Mouse (Mus musculus): ENCODE data around the gene Trdmt1. TPM values are rescaled to one million over a fixed set of nuclear protein-coding genes. Genes with fewer than 3 reads are reported as not detected.

The Trdmt1 gene
- polyA plus RNA-seq, 1 experiment from 2014 or later: 9.3 TPM

- Histone ChIP-seq H3K4me1 (no peaks in the 10 kb centered on the region), H3K9me3 (replicated peaks) (no peaks in the 10 kb centered on the region), H3K9ac (no peak overlapping the region), H3K27ac (replicated peaks) (no peak overlapping the region), H3K4me3 (replicated peaks) (no peak overlapping the region), H3K4me2 (replicated peaks) (no peak overlapping the region), H3K36me3 (no peaks in the 10 kb centered on the region), H3K27me3 (no peaks in the 10 kb centered on the region)
- ATAC-seq (ENCODE audit: insufficient number of reproducible peaks, low FRiP score, low TSS enrichment, low read depth): no peak
- 44% methylated on average over 4 of the region's 4 CpGs for WGBS
These were observed 51.5 kb downstream of the Trdmt1 start for GRCm38 (mm10) chr2:13492927-13493326.

GRCm38 (mm10) chr2:13491734-13492133 lies 52.7 kb downstream of the Trdmt1 start, which contains the start of gene Cubn:
TSS of gene Cubn (minus strand) at chr2:13491813.
- Histone ChIP-seq H3K4me3 (replicated peaks) (no peak within 1 kb of the TSS), H3K36me3 (no peaks in the 10 kb centered on the region), H3K27me3 (no peaks in the 10 kb centered on the region), H3K27ac (replicated peaks) (no peak within 1 kb of the TSS), H3K9me3 (replicated peaks) (no peaks in the 10 kb centered on the region), H3K4me1 (no peaks in the 10 kb centered on the region), H3K4me2 (replicated peaks) (no peak within 1 kb of the TSS), H3K9ac (no peak within 1 kb of the TSS)
- no peak for ATAC-seq (ENCODE audit: insufficient number of reproducible peaks, low FRiP score, low TSS enrichment, low read depth)
- 42% methylated on average over 8 of the region's 8 CpGs for WGBS

GRCm38 (mm10) chr2:13490480-13490879 lies 54.0 kb downstream of the Trdmt1 start:
- Histone ChIP-seq H3K4me2 (replicated peaks) (no peak overlapping the region), H3K27me3 (no peaks in the 10 kb centered on the region), H3K9me3 (replicated peaks) (no peaks in the 10 kb centered on the region), H3K9ac (no peak overlapping the region), H3K36me3 (no peaks in the 10 kb centered on the region), H3K27ac (replicated peaks) (no peak overlapping the region), H3K4me1 (no peaks in the 10 kb centered on the region), H3K4me3 (replicated peaks) (no peak overlapping the region)
- ATAC-seq (ENCODE audit: insufficient number of reproducible peaks, low FRiP score, low TSS enrichment, low read depth): peak; percentile 69
- WGBS: 51% methylated on average over 2 of the region's 2 CpGs

- Histone ChIP-seq H3K4me1 (no peaks in the 10 kb centered on the region), H3K27ac (replicated peaks) (no peak overlapping the region), H3K9ac (no peak overlapping the region), H3K9me3 (replicated peaks) (no peaks in the 10 kb centered on the region), H3K27me3 (no peaks in the 10 kb centered on the region), H3K36me3 (no peaks in the 10 kb centered on the region), H3K4me2 (replicated peaks) (no peak overlapping the region), H3K4me3 (replicated peaks) (no peak overlapping the region)
- no peak for ATAC-seq (ENCODE audit: insufficient number of reproducible peaks, low FRiP score, low TSS enrichment, low read depth)
- 72% methylated on average over 8 of the region's 8 CpGs for WGBS
These were observed 58.0 kb downstream of the Trdmt1 start for GRCm38 (mm10) chr2:13486470-13486869.

GRCm38 (mm10) chr2:13484566-13484965 lies 59.9 kb downstream of the Trdmt1 start:
- H3K4me3 ChIP-seq (replicated peaks): no peak overlapping the region
- H3K27me3 ChIP-seq: no peaks in the 10 kb centered on the region
- no peaks in the 10 kb centered on the region for H3K9me3 ChIP-seq (replicated peaks)
- WGBS: 60% methylated on average over 3 of the region's 3 CpGs
- no peak for ATAC-seq (ENCODE audit: insufficient number of reproducible peaks, low FRiP score, low TSS enrichment, low read depth)
- no peaks in the 10 kb centered on the region for H3K36me3 ChIP-seq
- no peak overlapping the region for H3K4me2 ChIP-seq (replicated peaks)
- H3K27ac ChIP-seq (replicated peaks): no peak overlapping the region
- no peaks in the 10 kb centered on the region for H3K4me1 ChIP-seq
- H3K9ac ChIP-seq: no peak overlapping the region

GRCm38 (mm10) chr2:13480744-13481143 lies 63.7 kb downstream of the Trdmt1 start:
- H3K9ac ChIP-seq: no peak overlapping the region
- no peaks in the 10 kb centered on the region for H3K9me3 ChIP-seq (replicated peaks)

GRCm38 (mm10) chr2:13479165-13479564 lies 65.3 kb downstream of the Trdmt1 start:
- no peak for ATAC-seq (ENCODE audit: insufficient number of reproducible peaks, low FRiP score, low TSS enrichment, low read depth)
- 86% methylated on average over 7 of the region's 7 CpGs for WGBS
- no peak overlapping the region for H3K4me2 ChIP-seq (replicated peaks)

More at GRCm38 (mm10) chr2:13480744-13481143, 63.7 kb downstream of the Trdmt1 start:
- H3K36me3 ChIP-seq: no peaks in the 10 kb centered on the region
- no peak overlapping the region for H3K4me2 ChIP-seq (replicated peaks)
- no peaks in the 10 kb centered on the region for H3K27me3 ChIP-seq
- ATAC-seq (ENCODE audit: insufficient number of reproducible peaks, low FRiP score, low TSS enrichment, low read depth): no peak
- H3K27ac ChIP-seq (replicated peaks): no peak overlapping the region
- 67% methylated on average over 2 of the region's 2 CpGs for WGBS
- H3K4me1 ChIP-seq: no peaks in the 10 kb centered on the region
- H3K4me3 ChIP-seq (replicated peaks): no peak overlapping the region

GRCm38 (mm10) chr2:13470108-13470507 lies 74.4 kb downstream of the Trdmt1 start:
- H3K9ac ChIP-seq: no peak overlapping the region
- no peaks in the 10 kb centered on the region for H3K27me3 ChIP-seq
- H3K36me3 ChIP-seq: no peaks in the 10 kb centered on the region
- no peak overlapping the region for H3K4me2 ChIP-seq (replicated peaks)
- H3K27ac ChIP-seq (replicated peaks): no peak overlapping the region
- H3K9me3 ChIP-seq (replicated peaks): no peaks in the 10 kb centered on the region
- WGBS: 82% methylated on average over 3 of the region's 3 CpGs
- no peak for ATAC-seq (ENCODE audit: insufficient number of reproducible peaks, low FRiP score, low TSS enrichment, low read depth)
- H3K4me1 ChIP-seq: no peaks in the 10 kb centered on the region
- no peak overlapping the region for H3K4me3 ChIP-seq (replicated peaks)

More at GRCm38 (mm10) chr2:13479165-13479564, 65.3 kb downstream of the Trdmt1 start:
- Histone ChIP-seq H3K9me3 (replicated peaks) (no peaks in the 10 kb centered on the region), H3K9ac (no peak overlapping the region), H3K36me3 (no peaks in the 10 kb centered on the region), H3K4me3 (replicated peaks) (no peak overlapping the region), H3K27ac (replicated peaks) (no peak overlapping the region), H3K4me1 (no peaks in the 10 kb centered on the region), H3K27me3 (no peaks in the 10 kb centered on the region)

GRCm38 (mm10) chr2:13469641-13470040 lies 74.8 kb downstream of the Trdmt1 start:
- Histone ChIP-seq H3K4me2 (replicated peaks) (no peak overlapping the region), H3K36me3 (no peaks in the 10 kb centered on the region), H3K4me3 (replicated peaks) (no peak overlapping the region), H3K9ac (no peak overlapping the region), H3K27me3 (no peaks in the 10 kb centered on the region), H3K27ac (replicated peaks) (no peak overlapping the region), H3K9me3 (replicated peaks) (no peaks in the 10 kb centered on the region), H3K4me1 (no peaks in the 10 kb centered on the region)
- ATAC-seq (ENCODE audit: insufficient number of reproducible peaks, low FRiP score, low TSS enrichment, low read depth): no peak
- WGBS: 81% methylated on average over 4 of the region's 4 CpGs

GRCm38 (mm10) chr2:13466685-13467084 lies 77.8 kb downstream of the Trdmt1 start:
- no peaks in the 10 kb centered on the region for H3K4me1 ChIP-seq
- H3K9ac ChIP-seq: no peak overlapping the region
- no peaks in the 10 kb centered on the region for H3K27me3 ChIP-seq
- H3K9me3 ChIP-seq (replicated peaks): no peaks in the 10 kb centered on the region
- no peak for ATAC-seq (ENCODE audit: insufficient number of reproducible peaks, low FRiP score, low TSS enrichment, low read depth)
- no peak overlapping the region for H3K4me3 ChIP-seq (replicated peaks)
- 89% methylated on average over 3 of the region's 3 CpGs for WGBS
- H3K36me3 ChIP-seq: no peaks in the 10 kb centered on the region
- H3K4me2 ChIP-seq (replicated peaks): no peak overlapping the region
- H3K27ac ChIP-seq (replicated peaks): no peak overlapping the region

Data from embryonic facial prominence, embryonic 15.5 days (tissue).